Mouse (Mus musculus) MEL (cell line): ENCODE measurements around the gene Commd3. TPM values are rescaled to one million over a fixed set of nuclear protein-coding genes. Genes with fewer than 3 reads are reported as not detected.

ENCODE experiments used
- DNase-seq: peaks from one replicate; pipeline ENCODE4 v3.0.0; 2011; ENCODE audit warnings: low read depth, low spot score
- H3K27ac ChIP-seq: 2 replicates; pipeline ENCODE4 v1.5.1; 2012; ENCODE audit warnings: low read depth, mild to moderate bottlenecking, control low read depth, low read length, moderate library complexity; ENCODE audit not compliant: control insufficient read depth
- H3K27me3 ChIP-seq, 2 experiments: fragments of 150-350 bp in 1 of 2; sonication (generic) in 1 of 2; 2 replicates each; pipeline ENCODE4 v1.6.1; 2012; ENCODE audit warnings: low read length in 2 of 2, mild to moderate bottlenecking in 2 of 2, improper control_type of control experiment in 1 of 2, moderate library complexity in 1 of 2; ENCODE audit not compliant: insufficient read depth in 2 of 2, control insufficient read depth in 1 of 2
- H3K36me3 ChIP-seq, 2 experiments: 2 replicates each; pipeline ENCODE4 v1.6.1; 2012 to 2014; ENCODE audit warnings: low read length in 2 of 2, improper control_type of control experiment in 1 of 2, inconsistent platforms in 1 of 2, mild to moderate bottlenecking in 1 of 2; ENCODE audit not compliant: insufficient read depth in 2 of 2, control insufficient read depth in 1 of 2
- H3K4me1 ChIP-seq, 2 experiments: fragments of 150-350 bp in 1 of 2; sonication (generic) in 1 of 2; 2 replicates each; pipeline ENCODE4 v1.6.1; 2012; ENCODE audit warnings: low read length in 2 of 2, improper control_type of control experiment in 1 of 2, mild to moderate bottlenecking in 1 of 2; ENCODE audit not compliant: insufficient read depth in 2 of 2, control insufficient read depth in 1 of 2
- H3K4me3 ChIP-seq, 2 experiments: fragments of 150-350 bp in 1 of 2; sonication (generic) in 1 of 2; 2 replicates each; pipeline ENCODE4 v1.5.1; 2012; ENCODE audit warnings: low read depth in 2 of 2, low read length in 2 of 2, mild to moderate bottlenecking in 2 of 2, moderate library complexity in 2 of 2, control low read depth in 1 of 2, improper control_type of control experiment in 1 of 2; ENCODE audit not compliant: control insufficient read depth in 1 of 2, insufficient read depth in 1 of 2
- H3K79me2 ChIP-seq: 2 replicates; pipeline ENCODE4 v1.6.1; 2012; ENCODE audit warnings: mild to moderate bottlenecking, low read length, moderate library complexity; ENCODE audit not compliant: control insufficient read depth, poor library complexity, insufficient read depth
- H3K9ac ChIP-seq: 2 replicates; pipeline ENCODE4 v1.6.1; 2012; ENCODE audit warnings: low read depth, mild to moderate bottlenecking, control low read depth, low read length, moderate library complexity; ENCODE audit not compliant: control insufficient read depth, poor library complexity, severe bottlenecking
- H3K9me3 ChIP-seq: fragments of 150-350 bp; sonication (generic); replicated peaks from 2 replicates; pipeline ENCODE4 v1.6.1; 2012; ENCODE audit warnings: mild to moderate bottlenecking, low read length, improper control_type of control experiment, moderate library complexity; ENCODE audit not compliant: insufficient read depth
- BHLHE40 ChIP-seq: IDR thresholded peaks from 2 replicates; pipeline ENCODE4 v1.6.1; 2012; ENCODE audit warnings: low read depth, mild to moderate bottlenecking, inconsistent platforms, low read length, improper control_type of control experiment, borderline replicate concordance
- CHD1 ChIP-seq: IDR thresholded peaks from 2 replicates; pipeline ENCODE4 v1.6.1; 2012; ENCODE audit warnings: low read depth, mild to moderate bottlenecking, inconsistent platforms, low read length, improper control_type of control experiment
- CHD2 ChIP-seq: IDR thresholded peaks from 2 replicates; pipeline ENCODE4 v1.6.1; 2011; ENCODE audit warnings: low read length, improper control_type of control experiment
- E2F4 ChIP-seq: IDR thresholded peaks from 2 replicates; pipeline ENCODE4 v1.6.1; 2011; ENCODE audit warnings: low read depth, low read length, improper control_type of control experiment, borderline replicate concordance
- ELF1 ChIP-seq: IDR thresholded peaks from 2 replicates; pipeline ENCODE4 v1.6.1; 2014; ENCODE audit warnings: low read depth, mild to moderate bottlenecking, inconsistent platforms, low read length, improper control_type of control experiment, moderate library complexity
- EP300 ChIP-seq, 2 experiments: IDR thresholded peaks; 2 replicates each; pipeline ENCODE4 v1.6.1; 2011; ENCODE audit warnings: improper control_type of control experiment in 2 of 2, low read length in 2 of 2, low read depth in 1 of 2, mild to moderate bottlenecking in 1 of 2
- GABPA ChIP-seq: IDR thresholded peaks from 2 replicates; pipeline ENCODE4 v1.6.1; 2012; ENCODE audit warnings: low read depth, mild to moderate bottlenecking, inconsistent platforms, low read length, improper control_type of control experiment, moderate library complexity
- GATA1 ChIP-seq: IDR thresholded peaks from 2 replicates; pipeline ENCODE4 v1.6.1; 2011; ENCODE audit warnings: low read depth, low read length, improper control_type of control experiment
- HCFC1 ChIP-seq: IDR thresholded peaks from 2 replicates; pipeline ENCODE4 v1.6.1; 2012; ENCODE audit warnings: low read depth, mild to moderate bottlenecking, inconsistent platforms, low read length, improper control_type of control experiment, moderate library complexity
- JUND ChIP-seq: IDR thresholded peaks from 2 replicates; pipeline ENCODE4 v1.6.1; 2011; ENCODE audit warnings: low read depth, mild to moderate bottlenecking, improper control_type of control experiment, low read length
- MAFK ChIP-seq: IDR thresholded peaks from 2 replicates; pipeline ENCODE4 v1.6.1; 2011; ENCODE audit warnings: low read depth, mild to moderate bottlenecking, low read length, improper control_type of control experiment, borderline replicate concordance
- MAZ ChIP-seq: IDR thresholded peaks from 2 replicates; pipeline ENCODE4 v1.6.1; 2012; ENCODE audit warnings: low read depth, mild to moderate bottlenecking, inconsistent platforms, low read length, improper control_type of control experiment
- MEF2A ChIP-seq: IDR thresholded peaks from 2 replicates; pipeline ENCODE4 v1.6.1; 2014; ENCODE audit warnings: low read depth, mild to moderate bottlenecking, inconsistent platforms, low read length, improper control_type of control experiment; ENCODE audit not compliant: poor library complexity, insufficient replicate concordance, severe bottlenecking; ENCODE audit errors: extremely low read depth
- NELFE ChIP-seq: IDR thresholded peaks from 2 replicates; pipeline ENCODE4 v1.6.1; 2011; ENCODE audit warnings: low read depth, low read length, improper control_type of control experiment
- POLR2A ChIP-seq, 2 experiments: IDR thresholded peaks; 2 replicates each; pipeline ENCODE4 v1.6.1; 2011 to 2012; ENCODE audit warnings: low read length in 2 of 2, mild to moderate bottlenecking in 2 of 2, control low read depth in 1 of 2, improper control_type of control experiment in 1 of 2, low read depth in 1 of 2, moderate library complexity in 1 of 2; ENCODE audit not compliant: control insufficient read depth in 1 of 2, insufficient read depth in 1 of 2, poor library complexity in 1 of 2
- RAD21 ChIP-seq: IDR thresholded peaks from 2 replicates; pipeline ENCODE4 v1.6.1; 2011; ENCODE audit warnings: mild to moderate bottlenecking, low read depth, low read length, improper control_type of control experiment
- SIN3A ChIP-seq: IDR thresholded peaks from 2 replicates; pipeline ENCODE4 v1.6.1; 2012; ENCODE audit warnings: low read length, improper control_type of control experiment, inconsistent platforms
- SMC3 ChIP-seq: IDR thresholded peaks from 2 replicates; pipeline ENCODE4 v1.6.1; 2011; ENCODE audit warnings: low read depth, low read length, improper control_type of control experiment
- TAL1 ChIP-seq: IDR thresholded peaks from 2 replicates; pipeline ENCODE4 v1.6.1; 2012; ENCODE audit warnings: mild to moderate bottlenecking, inconsistent platforms, low read length, moderate library complexity, mixed read lengths
- TBP ChIP-seq: IDR thresholded peaks from 2 replicates; pipeline ENCODE4 v1.8.0; 2011; ENCODE audit warnings: low read depth, low read length, improper control_type of control experiment
- TCF12 ChIP-seq: IDR thresholded peaks from 2 replicates; pipeline ENCODE4 v1.6.1; 2014; ENCODE audit warnings: low read depth, mild to moderate bottlenecking, inconsistent platforms, low read length, improper control_type of control experiment, moderate library complexity
- USF1 ChIP-seq: IDR thresholded peaks from 2 replicates; pipeline ENCODE4 v1.6.1; 2014; ENCODE audit warnings: low read depth, mild to moderate bottlenecking, inconsistent platforms, low read length, improper control_type of control experiment, moderate library complexity
- USF2 ChIP-seq, 2 experiments: IDR thresholded peaks; 2 replicates each; pipeline ENCODE4 v1.6.1; 2011 to 2012; ENCODE audit warnings: improper control_type of control experiment in 2 of 2, low read length in 2 of 2, borderline replicate concordance in 1 of 2, inconsistent platforms in 1 of 2, low read depth in 1 of 2, mild to moderate bottlenecking in 1 of 2; ENCODE audit not compliant: insufficient read depth in 1 of 2
- ZC3H11A ChIP-seq: IDR thresholded peaks from 2 replicates; pipeline ENCODE4 v1.6.1; 2012; ENCODE audit warnings: low read depth, mild to moderate bottlenecking, inconsistent platforms, low read length, improper control_type of control experiment
- ZKSCAN1 ChIP-seq: IDR thresholded peaks from 2 replicates; pipeline ENCODE4 v1.6.1; 2012; ENCODE audit warnings: low read depth, mild to moderate bottlenecking, inconsistent platforms, low read length, improper control_type of control experiment, moderate library complexity
- ZNF384 ChIP-seq: IDR thresholded peaks from 2 replicates; pipeline ENCODE4 v1.6.1; 2012; ENCODE audit warnings: low read depth, mild to moderate bottlenecking, inconsistent platforms, low read length, improper control_type of control experiment
- polyA plus RNA-seq, 2 experiments: library from polyadenylated mRNA; stranded (reverse) in 1 of 2; unstranded in 1 of 2; fragments of >175 nt in 1 of 2; fragments of >200 nt in 1 of 2; gene quantifications; 2 replicates each; pipeline versions ENCODE4 v1.2.1 to v1.2.4; 2012; ENCODE audit warnings: low replicate concordance in 2 of 2, low read depth in 1 of 2; ENCODE audit not compliant: insufficient read length in 2 of 2, insufficient read depth in 1 of 2, missing spikeins in 1 of 2
- total RNA-seq: library from RNA; depleted of rRNA; stranded (reverse); fragments of 300-350 nt; gene quantifications from 2 replicates; pipeline ENCODE4 v1.2.3, GENCODE M21; 2012

Gene Commd3
- total and polyA plus RNA-seq, 3 experiments: 47.0 to 70.7 TPM; not detected in 1

- no peak for TF ChIP-seq SMC3
- no peak for TF ChIP-seq SIN3A
- TF ChIP-seq MEF2A: no peak
- TF ChIP-seq BHLHE40: no peak
- TF ChIP-seq NELFE: no peak
- TF ChIP-seq TCF12: no peak
- TF ChIP-seq USF1: no peak
- no peak for TF ChIP-seq ZNF384
- TF ChIP-seq POLR2A (IDR thresholded peaks at IDR 0.05; ENCODE audit: control insufficient read depth in 1 of 2, insufficient read depth in 1 of 2, low read depth in 1 of 2, low read length in 2 of 2, poor library complexity in 1 of 2): no peak
- TF ChIP-seq RAD21: no peak
- no peak for TF ChIP-seq JUND
- no peak for TF ChIP-seq MAFK
- TF ChIP-seq MAZ: no peak
- TF ChIP-seq ZC3H11A: no peak
- no peak for TF ChIP-seq E2F4
- no peak for TF ChIP-seq ELF1
- no peak for TF ChIP-seq ZKSCAN1
- no peak for TF ChIP-seq CHD1
- TF ChIP-seq TBP: no peak
- no peak overlapping the region for H3K9ac ChIP-seq
- no peak overlapping the region for H3K4me3 ChIP-seq
- H3K36me3 ChIP-seq: no peaks in the 10 kb centered on the region
- H3K27ac ChIP-seq: no peak overlapping the region
- H3K4me1 ChIP-seq: no peaks in the 10 kb centered on the region
- H3K27me3 ChIP-seq: peaks cover 0 to 3% of the 10 kb centered on the region in 2 experiments; a peak in 2 of 4 replicates
- H3K9me3 ChIP-seq: no peaks in the 10 kb centered on the region
- no peaks in the 10 kb centered on the region for H3K79me2 ChIP-seq
- no peak for DNase-seq
Measured at GRCm38 (mm10) chr2:18722208-18722830, 50.1 kb downstream of the Commd3 start.

- TF ChIP-seq GABPA: no peak
- no peak for TF ChIP-seq TCF12
- TF ChIP-seq EP300 (IDR thresholded peaks at IDR 0.05; ENCODE audit: low read depth in 1 of 2, low read length in 2 of 2): no peak
- no peak for TF ChIP-seq HCFC1
- no peak for TF ChIP-seq ZNF384
- no peak for TF ChIP-seq GATA1
- no peak for TF ChIP-seq CHD2
- no peak for TF ChIP-seq TAL1
- no peak for TF ChIP-seq USF2 (IDR thresholded peaks at IDR 0.05; ENCODE audit: borderline replicate concordance in 1 of 2, insufficient read depth in 1 of 2, low read depth in 1 of 2, low read length in 2 of 2)
- TF ChIP-seq SIN3A: no peak
- no peak for TF ChIP-seq USF1
- no peak for TF ChIP-seq TBP
- no peak for TF ChIP-seq POLR2A (IDR thresholded peaks at IDR 0.05; ENCODE audit: control insufficient read depth in 1 of 2, insufficient read depth in 1 of 2, low read depth in 1 of 2, low read length in 2 of 2, poor library complexity in 1 of 2)
- no peak for TF ChIP-seq ELF1
Measured at GRCm38 (mm10) chr2:18724462-18724861, 52.3 kb downstream of the Commd3 start.

More at GRCm38 (mm10) chr2:18724462-18724861, 52.3 kb downstream of the Commd3 start:
- Histone ChIP-seq H3K27me3 (no peaks in the 10 kb centered on the region; a peak in 1 of 4 replicates), H3K36me3 (no peaks in the 10 kb centered on the region), H3K27ac (no peak overlapping the region), H3K4me1 (no peaks in the 10 kb centered on the region), H3K9ac (no peak overlapping the region), H3K9me3 (no peaks in the 10 kb centered on the region), H3K79me2 (no peaks in the 10 kb centered on the region), H3K4me3 (no peak overlapping the region)
- no peak for DNase-seq
